Mouse (Mus musculus): ENCODE results near the gene 4930455H04Rik.

4930455H04Rik gene

DNA sequence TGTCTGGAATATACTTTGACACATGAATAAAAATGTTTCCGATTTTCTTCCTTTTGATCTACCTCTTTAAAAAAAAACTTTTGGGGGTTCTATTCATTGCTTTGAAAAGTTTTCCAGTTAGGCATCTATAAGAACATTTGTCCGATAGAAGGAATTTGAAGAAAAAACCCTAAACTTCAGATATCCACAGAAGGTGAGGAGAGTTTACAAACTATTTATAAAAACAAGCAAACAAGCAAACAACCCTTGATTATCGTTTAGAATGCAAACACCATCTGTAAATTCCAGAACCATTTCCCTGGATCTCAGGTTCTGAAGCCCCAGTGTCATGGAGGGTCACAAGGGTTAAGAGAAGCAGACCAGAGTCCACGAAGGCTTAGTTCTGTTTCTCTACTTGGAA is at the start of gene 4930455H04Rik:
4930455H04Rik (plus strand) TSS at position 301 of the 400 bp plus-strand sequence.
- no peak for DNase-seq

DNA sequence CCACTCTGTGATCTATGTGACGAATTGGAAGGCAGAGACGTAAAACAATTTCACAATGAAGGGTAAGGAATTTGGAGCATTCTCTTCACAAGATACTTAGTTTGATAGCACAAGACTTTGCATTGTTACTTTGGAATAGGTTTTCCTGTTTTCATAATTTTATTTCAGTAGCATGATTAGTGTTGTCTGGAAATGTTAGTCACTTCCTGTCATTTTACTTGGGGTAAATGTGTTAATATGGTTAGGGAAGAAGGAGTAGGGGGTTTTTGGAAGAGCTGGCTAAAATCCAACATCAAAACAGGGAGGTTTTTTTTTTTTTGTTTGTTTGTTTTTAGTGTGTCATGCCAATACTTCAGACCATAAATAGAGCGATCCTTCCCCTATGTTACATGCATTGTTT is 46.5 kb upstream of the 4930455H04Rik start:
- no peak for DNase-seq

DNA sequence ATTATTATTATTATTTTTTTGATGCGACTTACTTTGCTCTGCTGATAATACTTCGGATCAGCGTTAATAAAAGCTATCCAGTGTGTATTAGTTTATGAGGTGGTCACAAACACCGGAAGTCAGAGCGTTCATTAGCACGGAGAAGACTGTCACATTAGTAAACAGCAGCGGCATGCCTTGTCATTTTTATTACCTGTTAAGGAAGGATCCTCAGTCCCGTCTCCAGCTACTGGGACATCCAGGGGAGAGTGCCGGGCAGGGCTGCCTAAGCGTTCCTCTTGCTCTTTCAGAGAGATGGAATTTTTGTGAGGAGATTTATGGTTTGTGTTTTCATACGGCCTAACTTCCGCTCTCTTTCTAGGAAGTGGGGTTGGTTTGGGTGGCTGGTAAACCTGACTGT is 45.0 kb upstream of the 4930455H04Rik start:
- no peak for DNase-seq

DNA sequence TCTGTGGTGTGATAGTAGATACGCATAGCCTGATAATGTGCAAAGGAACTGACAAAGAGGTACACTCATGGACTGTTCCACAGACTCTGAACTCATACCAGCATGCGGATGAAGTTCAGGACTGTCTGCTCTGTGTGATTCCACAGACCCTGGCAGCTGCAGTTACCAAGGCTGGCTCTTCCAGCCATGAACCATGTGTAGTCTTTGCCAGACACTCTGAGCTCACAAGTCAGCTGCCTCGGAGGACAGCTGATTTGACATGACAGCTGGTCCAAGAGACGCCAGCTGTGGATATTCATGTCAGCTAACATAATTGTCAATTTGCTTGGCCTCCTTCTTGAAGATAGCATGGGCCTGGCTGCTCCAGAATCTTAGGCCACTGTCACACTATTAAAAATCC is 39.1 kb upstream of the 4930455H04Rik start:
- DNase-seq, result peak; percentile 65

DNA sequence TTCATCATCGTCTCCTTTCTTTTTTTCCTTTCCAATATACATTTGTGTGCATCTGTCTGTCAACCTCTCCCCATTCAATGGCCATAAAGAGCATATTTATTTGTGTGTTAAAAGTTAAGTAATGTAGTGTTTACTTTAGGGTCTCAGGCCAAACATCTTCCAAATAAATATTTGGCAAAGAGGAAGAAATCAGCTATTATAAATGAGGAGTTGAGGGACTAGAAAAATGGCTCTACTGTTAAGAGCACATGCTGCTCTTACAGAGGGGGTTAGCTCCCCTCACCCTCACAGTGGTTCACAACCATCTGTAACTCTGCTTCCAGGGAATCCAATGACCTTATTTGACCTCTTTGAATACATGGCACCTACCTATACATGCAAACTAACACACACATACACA is 34.9 kb upstream of the 4930455H04Rik start:
- no peak for DNase-seq

DNA sequence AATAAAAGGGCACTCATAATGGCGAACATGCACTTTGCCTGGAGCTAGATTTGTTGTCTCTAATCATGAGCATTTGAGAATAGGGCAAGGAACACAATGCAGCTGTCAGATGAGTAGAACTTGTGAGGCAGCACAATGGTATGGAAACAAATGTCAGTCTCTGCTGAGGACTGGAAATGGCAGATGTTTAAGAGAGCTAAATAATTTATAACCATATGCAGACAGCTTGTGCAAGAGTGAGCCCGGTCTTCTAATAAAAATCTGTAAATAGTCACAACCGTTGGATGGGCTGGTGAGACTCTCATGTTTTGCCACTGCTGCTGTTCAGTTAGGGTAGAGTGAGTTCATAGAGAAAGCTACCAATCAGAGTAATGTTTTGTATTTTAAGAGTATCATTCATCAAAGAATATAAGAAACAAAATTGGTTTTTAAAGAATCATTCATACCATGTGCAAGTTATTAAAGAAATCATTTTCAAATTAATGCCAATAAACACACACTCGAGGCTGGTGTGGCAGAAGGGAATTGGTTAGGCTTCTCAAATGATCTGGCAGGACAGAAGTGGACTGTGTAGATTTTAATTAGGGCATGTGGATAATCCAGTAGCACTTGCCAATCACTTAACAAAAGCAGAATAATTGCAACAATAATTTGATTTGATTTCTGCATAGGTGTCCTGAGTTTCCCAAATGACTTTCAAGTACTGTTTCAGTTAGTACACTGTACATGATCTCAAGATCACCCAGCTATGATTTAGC is 31.0 kb upstream of the 4930455H04Rik start:
- no peak for DNase-seq

DNA sequence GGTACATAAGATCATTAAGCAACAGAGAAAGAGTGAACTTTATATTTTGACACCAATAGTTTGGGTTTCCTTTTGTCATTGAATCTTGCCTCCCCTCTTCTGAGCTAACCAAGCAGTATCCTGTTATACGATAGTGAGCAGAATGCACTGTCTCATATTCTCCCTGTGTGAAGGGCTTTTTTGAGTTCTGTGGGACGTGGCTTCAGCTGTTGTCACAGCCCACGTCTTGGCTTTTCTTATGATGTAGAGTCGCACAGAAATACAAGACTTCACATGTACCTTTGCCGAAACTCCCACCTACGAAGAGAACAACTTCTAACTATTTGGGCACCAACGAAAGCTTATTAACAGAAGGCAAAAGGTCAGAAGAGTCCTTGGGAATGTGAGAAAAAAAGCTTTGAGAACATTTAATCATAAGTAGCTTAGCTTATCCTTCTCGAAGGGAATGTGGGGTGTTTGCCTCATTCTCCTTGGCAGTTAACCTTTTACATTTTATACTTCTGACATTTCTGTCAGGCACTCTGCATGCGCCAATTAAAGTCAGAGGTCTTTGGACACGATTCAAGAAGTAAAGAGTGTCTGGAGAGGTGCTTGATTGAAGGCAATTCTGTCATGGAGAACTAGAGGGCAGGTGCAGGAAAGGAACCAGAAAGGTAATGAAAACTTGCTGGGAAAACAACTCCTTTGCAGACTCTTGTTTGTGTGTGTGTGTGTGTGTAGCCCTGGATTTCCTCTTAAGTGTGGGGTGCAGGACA is 27.1 kb upstream of the 4930455H04Rik start:
- DNase-seq, result peak; percentile 36

DNA sequence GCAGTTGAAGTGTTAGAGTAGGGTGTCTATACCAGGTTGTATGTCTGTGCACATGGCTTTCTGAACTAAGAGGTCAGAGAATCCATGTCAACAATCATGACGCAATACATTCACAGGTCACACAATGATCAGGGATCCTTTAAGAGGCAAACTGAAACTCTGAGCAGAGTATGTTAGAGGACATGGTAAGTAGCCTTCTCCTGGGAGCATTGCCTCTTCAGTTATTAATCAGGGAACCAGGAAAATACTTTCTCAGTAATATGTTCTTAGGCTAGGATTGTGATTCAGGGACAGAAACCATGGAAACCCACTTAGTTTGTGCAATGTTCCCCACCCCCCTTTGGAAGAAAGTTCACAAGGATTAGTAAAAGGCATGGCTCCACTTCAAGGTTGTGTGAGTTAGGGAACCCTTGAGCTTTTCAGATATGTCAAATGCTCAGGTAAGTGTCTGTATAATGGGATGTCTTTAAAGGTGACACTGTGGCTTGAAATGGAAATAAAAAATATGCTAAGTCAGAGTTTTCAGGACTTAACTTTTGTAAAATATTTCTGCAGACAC is 26.4 kb upstream of the 4930455H04Rik start:
- no peak for DNase-seq

DNA sequence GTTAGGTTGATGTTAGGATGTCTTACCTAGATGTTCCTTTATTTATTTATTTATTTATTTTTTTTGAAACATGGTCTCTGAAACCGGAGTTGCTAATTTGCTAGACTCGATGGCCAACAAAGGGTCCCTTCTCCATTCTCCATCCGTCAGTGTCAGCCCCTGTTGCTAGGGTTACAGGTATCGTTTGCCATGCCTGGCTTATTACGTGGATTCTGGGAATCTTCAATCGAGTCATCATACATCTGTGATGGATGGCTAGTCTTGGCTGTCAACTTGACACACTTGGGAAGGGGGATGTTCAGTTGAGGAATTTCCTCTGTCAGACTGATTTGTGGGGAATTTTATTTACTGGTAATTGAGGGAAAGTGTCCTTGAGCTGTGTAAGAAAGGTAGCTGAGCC is 25.3 kb upstream of the 4930455H04Rik start:
- no peak for DNase-seq

DNA sequence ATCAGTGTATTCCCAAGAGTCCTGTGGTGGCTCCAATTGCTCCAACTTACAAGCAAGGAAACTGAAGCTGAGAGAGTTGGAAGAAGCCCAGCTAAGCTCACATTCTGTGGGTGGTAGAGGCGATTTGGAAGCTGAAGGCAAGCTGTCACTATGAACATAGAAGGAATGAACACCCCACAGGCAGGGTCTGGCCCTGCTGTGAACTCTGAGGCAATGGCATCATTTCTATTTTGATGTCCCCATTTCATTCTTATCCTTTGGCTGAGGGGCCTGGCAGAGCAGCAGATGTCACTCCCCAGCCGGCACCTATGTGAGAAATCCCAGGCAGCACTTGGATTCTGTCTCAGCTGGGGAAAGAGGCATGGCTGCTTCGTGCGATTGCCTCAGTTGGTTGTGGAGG is 24.6 kb upstream of the 4930455H04Rik start:
- peak; percentile 48 for DNase-seq

DNA sequence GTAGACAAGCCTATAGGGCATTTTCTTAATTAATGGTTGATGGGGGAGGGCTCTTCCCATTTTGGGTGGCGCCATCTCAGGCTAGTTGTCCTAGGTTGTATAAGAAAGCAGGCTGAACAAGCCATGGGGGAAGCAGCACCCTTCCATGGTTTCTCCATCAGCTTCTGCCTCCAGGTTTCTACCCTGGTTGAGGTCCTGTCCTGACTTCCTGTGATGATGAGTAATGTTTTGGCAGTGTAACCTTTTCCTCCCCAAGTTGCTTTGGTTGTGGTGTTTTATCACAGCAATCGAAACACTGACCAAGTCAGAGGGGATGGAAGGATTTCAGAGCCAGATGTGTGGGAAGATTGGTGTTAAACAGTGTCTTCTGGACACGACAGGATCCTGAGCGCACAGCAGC is 21.6 kb upstream of the 4930455H04Rik start:
- no peak for DNase-seq

DNA sequence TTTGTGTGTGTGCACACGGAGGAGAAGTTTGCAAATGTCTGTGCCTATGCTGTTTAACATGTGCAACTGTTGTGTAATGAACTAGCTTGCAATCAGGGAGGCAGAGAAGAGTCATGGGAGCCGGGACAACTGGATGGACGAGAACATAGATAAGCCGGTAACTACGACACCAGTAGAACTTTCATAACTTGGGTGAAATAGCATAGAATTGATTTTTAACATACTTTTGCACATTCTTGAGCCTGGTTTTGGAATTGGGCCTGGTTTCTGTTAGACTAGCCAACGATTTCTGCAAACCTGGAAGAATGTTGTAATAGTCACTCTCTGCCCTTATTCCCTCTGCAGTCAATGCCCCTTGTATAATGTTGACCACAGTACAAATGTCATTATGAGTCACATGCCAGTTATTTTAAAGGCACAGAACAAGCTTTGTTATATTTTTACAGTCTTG is 17.4 kb upstream of the 4930455H04Rik start:
- DNase-seq, result peak; percentile 29

DNA sequence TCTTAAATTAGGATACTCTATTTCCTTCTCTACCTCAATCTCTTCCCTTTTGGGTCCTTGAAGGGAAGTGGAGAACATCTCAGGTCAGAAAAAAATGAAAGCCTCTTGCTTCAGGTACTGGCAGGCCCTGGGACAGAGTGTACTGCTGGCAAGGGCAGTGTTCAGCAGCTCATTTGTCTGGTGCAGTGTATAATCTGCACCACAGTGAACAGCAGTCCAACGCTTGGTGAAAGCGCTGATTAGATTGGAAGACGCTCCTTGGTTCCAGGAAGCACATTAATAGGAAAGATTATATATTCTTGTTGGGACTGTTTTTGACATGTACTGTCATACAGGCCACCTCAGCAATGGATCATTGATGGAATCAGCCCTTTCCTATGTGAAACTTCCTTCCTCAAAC is 16.6 kb upstream of the 4930455H04Rik start:
- no peak for DNase-seq

DNA sequence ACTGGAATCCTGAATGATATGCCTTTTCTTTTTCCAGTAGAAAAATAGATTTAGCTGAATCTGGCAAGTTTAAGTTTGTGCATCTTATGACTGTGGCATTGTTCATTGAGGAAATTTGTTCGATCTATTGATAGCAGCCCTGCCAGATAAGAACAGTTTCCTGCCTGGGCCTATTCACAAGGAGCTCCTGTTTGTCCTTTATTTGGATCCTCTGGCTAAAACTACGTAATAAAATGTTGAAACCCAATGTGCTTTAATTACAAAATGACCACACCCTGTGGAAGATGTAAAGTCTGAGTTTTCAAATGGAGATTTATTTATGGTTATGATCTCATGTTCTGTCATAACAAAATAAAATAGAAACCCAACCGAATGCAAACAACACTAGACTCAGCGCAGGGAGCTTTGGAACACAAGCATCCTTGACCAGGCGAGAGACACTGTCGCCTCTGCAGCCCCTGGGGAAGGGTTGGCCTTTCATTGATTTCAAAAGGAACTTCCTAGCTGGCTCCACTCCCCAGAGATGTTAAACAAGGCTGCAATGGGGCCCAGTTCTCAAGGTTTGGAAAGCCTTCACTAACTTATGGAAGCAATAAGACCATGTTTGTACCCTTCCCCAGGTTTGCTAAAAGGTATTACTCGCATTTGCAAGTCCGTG is 15.7 kb upstream of the 4930455H04Rik start:
- DNase-seq, result peak; percentile 21

DNA sequence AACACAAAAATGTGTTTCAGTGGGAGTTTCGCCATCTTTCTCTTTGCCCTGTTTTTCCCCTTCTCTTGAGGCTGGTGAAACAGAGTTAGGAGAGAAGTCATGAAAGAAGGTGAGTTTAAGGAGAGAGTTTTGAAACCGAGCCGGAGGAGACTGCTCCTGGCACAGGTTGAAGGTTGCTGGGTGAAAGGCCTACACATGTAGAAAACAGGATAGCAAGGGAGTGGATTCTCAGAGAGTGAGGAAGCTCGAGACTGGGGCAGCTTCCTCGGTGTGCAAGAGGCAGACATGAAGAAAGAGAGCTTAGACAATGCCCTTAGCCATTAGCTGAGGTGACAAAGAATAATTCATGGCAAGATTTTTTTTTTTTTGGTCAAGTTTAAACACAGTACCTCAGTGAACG is 14.7 kb upstream of the 4930455H04Rik start:
- DNase-seq, result no peak

DNA sequence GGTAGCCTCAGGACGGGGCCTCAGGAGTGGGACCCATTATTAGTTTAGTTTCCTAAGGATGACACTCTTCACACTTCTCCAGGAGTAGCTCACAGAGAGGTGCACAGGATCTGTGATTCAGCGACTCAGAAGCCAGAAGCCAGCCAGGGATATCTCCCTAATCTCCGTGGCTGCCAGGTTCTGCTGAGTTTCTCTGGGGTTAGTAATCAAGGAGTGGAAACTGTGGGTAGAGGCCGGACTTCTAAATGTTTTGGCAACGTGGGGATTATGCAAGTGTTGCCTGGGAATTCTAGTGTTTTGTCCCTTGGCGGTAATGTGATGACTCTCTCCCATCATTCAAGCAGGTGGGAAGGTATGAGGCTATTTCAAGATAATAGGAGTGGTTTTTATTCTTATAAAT is 13.0 kb upstream of the 4930455H04Rik start:
- DNase-seq, result no peak

DNA sequence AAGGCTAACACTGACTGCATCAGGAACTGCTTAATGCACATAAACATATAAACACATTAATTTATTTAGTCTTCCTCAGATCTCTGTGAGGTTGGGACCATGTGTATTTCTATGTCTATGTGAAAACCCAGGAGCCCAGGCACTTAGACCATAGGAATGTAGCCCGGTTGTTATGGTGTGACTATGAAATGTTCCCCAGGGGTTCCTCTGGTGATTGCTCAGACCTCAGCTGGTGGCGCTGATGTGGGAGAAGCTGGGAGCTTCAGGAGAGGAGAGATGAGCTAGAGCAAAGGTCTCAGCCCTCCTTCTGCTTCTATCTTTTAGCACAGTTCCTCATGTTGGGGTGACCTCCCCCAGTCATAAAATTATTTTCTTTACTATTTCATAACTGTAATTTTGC is 7.7 kb upstream of the 4930455H04Rik start:
- no peak for DNase-seq

DNA sequence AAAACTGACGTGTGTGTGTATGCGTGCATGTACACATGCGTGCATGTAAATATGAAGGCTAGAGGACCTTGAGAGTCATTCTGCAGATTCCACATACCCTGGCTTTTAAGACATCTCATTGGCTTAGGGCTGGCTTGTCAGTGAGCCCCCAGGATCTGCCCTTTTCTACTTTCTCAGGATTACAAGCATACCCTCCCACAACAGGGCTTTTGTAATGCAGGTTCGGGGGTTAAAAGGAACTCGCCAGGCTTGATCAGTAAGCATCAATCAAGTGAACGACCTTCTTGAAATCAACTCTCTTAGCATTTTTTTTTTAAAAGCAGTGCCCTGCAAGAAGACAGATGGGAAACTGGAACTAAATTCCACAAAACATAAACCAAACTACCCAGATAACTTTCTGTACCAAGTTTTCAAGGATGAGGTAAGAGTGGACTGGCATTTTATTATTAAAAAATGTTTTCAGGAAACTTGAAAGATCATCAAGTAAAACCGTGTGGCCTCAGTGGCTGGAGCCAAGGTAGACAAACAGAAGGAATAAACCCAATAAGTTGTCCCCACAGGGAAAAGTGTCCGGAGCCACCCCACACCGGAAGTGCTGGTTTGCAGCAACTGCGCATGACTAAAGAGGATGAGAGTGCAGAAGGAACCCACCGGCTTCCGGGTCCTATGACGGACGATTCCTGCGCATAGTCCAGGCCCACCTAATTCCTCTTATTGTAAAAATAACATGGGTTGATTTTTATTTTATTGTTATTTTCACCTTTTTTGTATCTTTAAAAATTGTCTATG is 6.5 kb upstream of the 4930455H04Rik start:
- DNase-seq, result no peak

DNA sequence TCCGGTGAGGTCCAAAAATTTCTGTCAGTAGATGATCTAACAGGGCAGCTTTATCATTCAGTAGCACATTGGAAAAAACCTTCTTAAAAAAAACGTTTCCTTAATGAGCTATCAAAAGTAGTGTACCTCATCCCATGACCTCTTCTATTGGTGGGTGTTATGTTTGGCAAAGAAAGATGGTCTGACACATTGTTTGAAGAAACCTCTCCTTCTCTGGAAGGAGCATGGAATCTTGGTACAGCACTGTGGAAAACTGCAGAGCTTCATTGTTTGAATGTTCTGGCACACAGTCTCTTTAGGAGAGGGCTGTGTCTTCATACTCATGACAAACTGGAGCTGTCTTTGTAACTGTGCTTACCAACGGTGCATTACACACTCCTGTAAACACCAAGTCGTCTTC is 4.9 kb upstream of the 4930455H04Rik start:
- DNase-seq, result peak; percentile 59

DNA sequence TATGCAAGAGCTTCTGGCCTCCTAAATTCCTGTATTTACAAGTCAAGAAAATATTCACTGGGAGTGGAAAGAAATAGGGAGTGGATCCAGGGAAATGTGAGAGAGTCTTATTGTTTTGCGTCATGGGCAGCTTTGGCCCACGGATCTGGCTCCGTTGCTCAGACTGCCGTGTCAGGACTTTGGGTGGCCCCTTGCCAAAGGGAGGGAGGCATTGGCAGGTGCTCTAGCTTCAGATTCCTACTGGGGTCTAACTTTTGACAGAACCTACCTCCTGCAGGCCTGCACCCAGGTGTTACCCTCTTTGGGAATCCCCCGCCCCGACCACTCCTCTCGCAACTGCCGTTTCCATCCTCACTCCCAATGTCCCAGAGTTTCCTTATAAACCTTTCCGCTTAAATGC is 3.6 kb upstream of the 4930455H04Rik start:
- DNase-seq, result peak; percentile 60

DNA sequence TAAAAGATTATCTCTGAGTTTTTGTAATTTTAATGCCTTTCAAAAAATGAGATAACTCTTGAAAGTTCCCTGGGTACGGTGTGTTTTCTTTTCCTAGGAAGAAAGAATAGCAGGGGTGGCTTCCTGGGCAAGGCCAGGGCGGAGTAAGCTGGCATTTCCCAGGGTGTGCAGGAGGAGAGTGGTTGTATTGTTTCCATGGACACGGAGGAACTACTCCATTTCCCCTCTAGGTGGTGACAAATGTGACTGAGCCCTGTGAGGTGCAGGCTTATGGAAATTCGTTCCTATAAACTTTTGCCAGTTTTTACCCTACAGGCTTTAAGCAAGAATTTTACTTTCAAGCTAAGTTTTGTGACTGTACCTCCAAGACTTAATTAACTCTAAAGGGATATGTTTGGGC is 1.8 kb upstream of the 4930455H04Rik start:
- DNase-seq, result peak; percentile 85

DNA sequence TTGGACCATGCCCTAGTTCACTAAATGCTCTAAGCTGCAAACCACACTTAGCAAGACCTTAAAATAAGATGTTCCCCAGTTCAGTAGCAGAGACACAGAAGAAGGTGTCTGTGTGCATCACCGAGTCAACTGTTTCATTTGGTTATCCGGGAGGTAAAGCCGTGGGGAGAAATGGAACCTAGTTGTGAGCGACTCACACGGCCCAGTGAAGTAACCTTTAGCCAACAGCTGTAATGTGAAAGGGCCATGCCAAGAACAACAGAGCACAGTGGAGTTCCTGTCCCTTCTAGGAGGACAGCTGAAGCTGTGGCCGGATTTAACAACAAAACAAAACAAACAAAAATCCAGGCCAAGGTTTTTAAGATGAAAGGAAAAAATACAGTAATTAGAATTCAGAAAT is 1.3 kb upstream of the 4930455H04Rik start:
- DNase-seq, result peak; percentile 59

DNA sequence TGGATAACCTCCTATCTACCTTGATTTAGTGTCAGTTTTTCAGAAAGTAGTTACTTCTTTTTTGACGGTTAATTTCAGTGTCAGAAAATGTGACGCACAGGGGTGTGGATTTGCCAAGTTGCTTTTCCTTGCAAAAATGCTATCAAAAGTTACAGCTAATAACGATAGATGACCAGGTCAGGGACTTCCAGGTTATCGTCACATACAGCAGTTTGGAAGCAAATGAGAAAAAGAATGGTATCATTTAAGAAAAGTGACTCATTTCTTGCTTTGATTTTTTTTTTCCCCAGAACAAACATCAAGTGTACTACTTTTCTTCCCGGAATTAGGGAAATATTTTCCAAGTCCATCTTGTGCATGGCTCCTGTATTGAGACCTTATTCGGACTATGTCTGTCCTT is 631 bp upstream of the 4930455H04Rik start:
- no peak for DNase-seq

Data from lung, postnatal 10 days (tissue).